Mouse (Mus musculus) hindbrain, embryonic 12.5 days (tissue): ENCODE measurements around the gene Tirap. TPM values are rescaled to one million over a fixed set of nuclear protein-coding genes. Genes with fewer than 3 reads are reported as not detected.
"Not testable (repeated sequence)": the region's sequence is repeated elsewhere in the genome, so short reads cannot be mapped to it uniquely, and the experiment has no call there.

ENCODE experiments used
- ATAC-seq: fragments of 200-750 bp; cut with Nextera tagmentation; 2 replicates; pipeline ENCODE4 v1.8.0; 2017; ENCODE audit warnings: moderate TSS enrichment; ENCODE audit not compliant: low FRiP score
- H3K27ac ChIP-seq: fragments of 300-500 bp; sonication (generic); 2 replicates; pipeline ENCODE4 v1.5.1; 2016; ENCODE audit warnings: mild to moderate bottlenecking
- H3K27me3 ChIP-seq: fragments of 300-500 bp; sonication (generic); 2 replicates; pipeline ENCODE4 v1.6.1; 2016; ENCODE audit warnings: mild to moderate bottlenecking
- H3K36me3 ChIP-seq: fragments of 300-500 bp; sonication (generic); 2 replicates; pipeline ENCODE4 v1.6.1; 2016; ENCODE audit warnings: mild to moderate bottlenecking
- H3K4me1 ChIP-seq: fragments of 300-500 bp; sonication (generic); 2 replicates; pipeline ENCODE4 v1.6.1; 2016
- H3K4me2 ChIP-seq: fragments of 300-500 bp; sonication (generic); replicated peaks from 2 replicates; pipeline ENCODE4 v1.6.1; 2016; ENCODE audit warnings: mild to moderate bottlenecking
- H3K4me3 ChIP-seq: fragments of 300-500 bp; sonication (generic); 2 replicates; pipeline ENCODE4 v1.5.1; 2016; ENCODE audit warnings: mild to moderate bottlenecking
- H3K9ac ChIP-seq: fragments of 300-500 bp; sonication (generic); 2 replicates; pipeline ENCODE4 v1.6.1; 2016; ENCODE audit warnings: mild to moderate bottlenecking, moderate library complexity
- H3K9me3 ChIP-seq: fragments of 300-500 bp; sonication (generic); replicated peaks from 2 replicates; pipeline ENCODE4 v1.6.1; 2016; ENCODE audit warnings: mild to moderate bottlenecking
- WGBS: fragments of 180-500 bp; shearing (Covaris S2); methylation state at CpG from one replicate; pipeline ENCODE4 v1.1.7; 2016; 5-methylcytosine and 5-hydroxymethylcytosine counted together
- polyA plus RNA-seq: library from polyadenylated mRNA; unstranded; fragments of >200 nt; fragmentation: Nextera tagmentation; extraction: Ambion mirVana; gene quantifications from 2 replicates; pipeline ENCODE4 v1.2.1, GENCODE M21; 2016

The Tirap gene
- polyA plus RNA-seq, 1 experiment from 2014 or later, result 11.9 TPM

DNA sequence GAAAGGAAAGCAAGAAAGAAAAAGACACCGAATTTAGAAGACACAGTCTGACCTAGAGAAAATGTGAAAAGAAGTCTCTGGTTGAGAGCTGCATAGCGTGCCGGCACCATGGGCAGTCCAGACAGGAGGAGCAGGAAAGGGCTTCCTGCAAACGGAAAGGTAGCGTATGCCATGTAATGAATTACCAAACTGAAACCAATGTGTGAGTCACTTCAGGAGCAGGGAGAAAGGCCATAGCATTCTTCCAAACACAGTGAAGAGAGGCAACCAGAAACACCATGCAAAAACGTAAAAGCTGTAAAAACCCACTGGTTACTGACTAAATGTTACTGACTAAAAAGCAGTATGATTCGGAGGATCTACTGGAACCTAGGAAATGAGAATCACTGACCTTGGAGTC, 38.4 kb downstream of the Tirap start:
- Histone ChIP-seq H3K9ac (no peak overlapping the region), H3K27me3 (no peaks in the 10 kb centered on the region), H3K36me3 (peaks cover 6% of the 10 kb centered on the region), H3K4me2 (no peak overlapping the region), H3K9me3 (no peaks in the 10 kb centered on the region), H3K27ac (no peak overlapping the region), H3K4me3 (no peak overlapping the region), H3K4me1 (no peaks in the 10 kb centered on the region)
- no peak for ATAC-seq
- 87% methylated on average over 7 of the region's 7 CpGs for WGBS

DNA sequence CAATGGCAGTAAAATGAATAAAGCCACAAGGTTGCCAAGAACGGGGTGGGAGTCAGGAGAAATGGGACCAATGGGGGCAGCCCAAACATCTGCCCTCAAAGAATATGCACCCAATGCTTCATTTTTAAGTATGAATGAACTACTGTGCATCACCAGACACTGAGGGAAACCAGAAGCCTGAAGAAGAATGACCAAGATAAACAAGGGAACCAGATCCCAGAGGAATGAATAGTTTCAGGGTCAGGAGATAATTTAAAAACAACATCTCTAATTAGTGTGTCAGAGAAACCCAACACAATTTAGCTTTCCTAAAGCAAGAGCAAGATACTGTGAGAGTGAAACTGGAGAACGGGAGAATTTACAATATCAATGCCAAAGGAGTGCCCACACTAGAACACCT, 39.4 kb downstream of the Tirap start:
- ATAC-seq, result no peak
- H3K27ac ChIP-seq, result no peak overlapping the region
- H3K9me3 ChIP-seq, result no peaks in the 10 kb centered on the region
- no peaks in the 10 kb centered on the region for H3K27me3 ChIP-seq
- no peak overlapping the region for H3K4me3 ChIP-seq
- H3K36me3 ChIP-seq, result peaks cover 6% of the 10 kb centered on the region
- 76% methylated on average over 2 of the region's 2 CpGs for WGBS
- H3K4me2 ChIP-seq, result no peak overlapping the region
- H3K9ac ChIP-seq, result no peak overlapping the region
- H3K4me1 ChIP-seq, result no peaks in the 10 kb centered on the region

DNA sequence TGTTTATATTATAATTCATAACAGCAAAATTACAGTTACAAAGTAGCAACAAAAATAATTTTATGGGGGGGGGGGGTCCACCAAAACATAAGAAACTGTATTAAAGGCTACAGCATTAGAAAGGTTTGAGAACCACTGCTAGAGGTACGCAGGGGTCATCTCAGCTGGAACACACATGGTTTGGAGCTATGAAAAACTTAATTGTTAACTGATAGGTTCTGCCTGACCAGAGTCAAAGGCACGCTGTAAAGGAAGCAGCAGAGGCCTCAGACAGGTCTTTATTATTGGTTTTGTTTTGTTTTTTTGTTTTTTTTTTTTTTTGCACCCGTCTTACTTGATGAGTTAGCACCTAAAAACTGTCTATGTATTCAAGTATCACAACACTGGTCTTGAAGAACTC, 41.6 kb downstream of the Tirap start:
- WGBS, result 82% methylated on average over 3 of the region's 3 CpGs
- no peak overlapping the region for H3K4me2 ChIP-seq

DNA sequence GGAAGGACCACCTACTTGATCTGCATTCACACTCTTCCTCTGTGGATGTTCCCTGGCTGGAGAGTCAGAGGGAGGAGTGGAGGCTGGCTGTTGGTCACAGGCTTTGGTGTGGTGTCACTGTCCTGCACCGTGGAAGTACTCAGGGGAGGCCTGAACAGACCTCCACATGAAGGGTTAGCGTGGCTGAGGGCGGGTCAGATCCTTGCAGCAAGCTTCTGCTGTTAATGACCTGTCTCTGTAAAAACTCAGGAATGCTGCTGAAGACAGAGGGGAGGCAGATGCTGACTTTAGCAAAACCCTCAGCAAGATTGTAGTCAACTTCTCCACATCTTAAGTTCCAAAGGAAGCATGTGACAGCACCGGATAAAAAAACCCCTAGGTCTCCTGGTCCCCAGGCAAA, 43.2 kb downstream of the Tirap start:
- Histone ChIP-seq H3K4me3 (no peak overlapping the region), H3K9me3 (no peaks in the 10 kb centered on the region), H3K9ac (no peak overlapping the region), H3K4me1 (no peaks in the 10 kb centered on the region), H3K27ac (no peak overlapping the region), H3K27me3 (no peaks in the 10 kb centered on the region), H3K36me3 (no peaks in the 10 kb centered on the region), H3K4me2 (no peak overlapping the region)
- WGBS, result 82% methylated on average over 4 of the region's 4 CpGs
- ATAC-seq, result no peak

More for the DNA sequence above, 41.6 kb downstream of the Tirap start:
- no peaks in the 10 kb centered on the region for H3K27me3 ChIP-seq
- peaks cover 6% of the 10 kb centered on the region for H3K36me3 ChIP-seq
- no peak overlapping the region for H3K9ac ChIP-seq
- H3K4me1 ChIP-seq, result no peaks in the 10 kb centered on the region
- no peaks in the 10 kb centered on the region for H3K9me3 ChIP-seq
- H3K27ac ChIP-seq, result no peak overlapping the region
- no peak for ATAC-seq
- no peak overlapping the region for H3K4me3 ChIP-seq

DNA sequence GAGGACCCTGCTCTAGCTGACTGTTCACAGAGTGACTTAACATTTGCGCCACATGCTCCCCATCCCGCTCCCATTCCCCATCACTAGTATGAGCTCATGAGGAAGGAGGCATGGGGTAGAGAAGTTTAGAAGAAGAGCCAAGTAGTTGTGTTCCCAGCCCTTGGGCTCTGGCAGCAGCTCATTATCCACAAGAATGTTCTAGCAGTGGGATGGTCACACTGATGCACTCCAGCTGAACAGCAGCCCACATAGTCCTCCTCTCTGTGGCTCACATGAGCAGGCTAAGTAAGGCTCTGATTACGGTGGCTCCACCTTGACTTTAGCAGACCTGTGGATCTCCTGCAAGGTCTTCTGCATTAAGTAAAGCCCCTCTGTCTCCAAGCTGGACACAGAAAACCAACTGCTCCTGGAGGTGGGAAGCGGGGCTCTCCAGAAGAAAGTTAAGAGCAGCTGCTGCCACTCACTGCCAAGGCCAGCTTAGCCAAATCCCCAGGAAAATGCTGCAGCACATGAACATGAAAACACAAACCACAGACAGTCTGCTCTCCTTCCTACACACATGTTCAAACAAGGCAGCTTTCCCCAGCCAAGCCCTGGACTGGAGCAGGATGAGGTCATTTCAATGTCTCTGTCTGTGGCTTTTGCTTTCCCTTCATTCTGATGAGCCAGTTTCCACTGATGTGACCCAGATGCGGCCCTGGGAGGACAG, 43.9 kb downstream of the Tirap start:
- H3K27ac ChIP-seq, result no peak overlapping the region
- no peaks in the 10 kb centered on the region for H3K27me3 ChIP-seq
- H3K9ac ChIP-seq, result no peak overlapping the region
- no peak for ATAC-seq
- no peaks in the 10 kb centered on the region for H3K4me1 ChIP-seq
- H3K4me2 ChIP-seq, result no peak overlapping the region
- no peak overlapping the region for H3K4me3 ChIP-seq
- H3K9me3 ChIP-seq, result no peaks in the 10 kb centered on the region
- no peaks in the 10 kb centered on the region for H3K36me3 ChIP-seq
- WGBS, result 89% methylated on average over 5 of the region's 5 CpGs

DNA sequence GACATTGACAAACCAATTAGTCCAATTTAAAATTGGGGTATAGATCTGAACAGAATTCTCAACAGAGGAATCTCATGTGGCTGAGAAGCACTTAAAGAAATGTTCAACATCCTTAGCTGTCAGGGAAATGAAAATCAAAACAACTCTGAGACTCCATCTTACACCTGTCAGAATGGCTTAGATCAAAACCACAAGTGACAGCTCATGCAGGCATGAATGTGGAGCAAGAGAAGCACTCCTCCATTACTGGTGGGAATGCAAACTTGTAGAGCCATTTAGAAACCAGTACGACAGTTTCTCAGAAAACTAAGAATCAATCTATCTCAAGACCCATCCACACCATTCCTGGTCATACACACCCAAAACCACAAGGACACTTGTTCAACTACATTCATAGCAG, 47.2 kb downstream of the Tirap start:
- H3K36me3 ChIP-seq, result no peaks in the 10 kb centered on the region
- ATAC-seq, result no peak
- H3K27ac ChIP-seq, result no peak overlapping the region
- no peak overlapping the region for H3K4me3 ChIP-seq
- 87% methylated on average over 1 of the region's 1 CpGs for WGBS
- H3K27me3 ChIP-seq, result no peaks in the 10 kb centered on the region
- H3K4me2 ChIP-seq, result no peak overlapping the region
- no peaks in the 10 kb centered on the region for H3K4me1 ChIP-seq
- no peaks in the 10 kb centered on the region for H3K9me3 ChIP-seq
- H3K9ac ChIP-seq, result no peak overlapping the region

DNA sequence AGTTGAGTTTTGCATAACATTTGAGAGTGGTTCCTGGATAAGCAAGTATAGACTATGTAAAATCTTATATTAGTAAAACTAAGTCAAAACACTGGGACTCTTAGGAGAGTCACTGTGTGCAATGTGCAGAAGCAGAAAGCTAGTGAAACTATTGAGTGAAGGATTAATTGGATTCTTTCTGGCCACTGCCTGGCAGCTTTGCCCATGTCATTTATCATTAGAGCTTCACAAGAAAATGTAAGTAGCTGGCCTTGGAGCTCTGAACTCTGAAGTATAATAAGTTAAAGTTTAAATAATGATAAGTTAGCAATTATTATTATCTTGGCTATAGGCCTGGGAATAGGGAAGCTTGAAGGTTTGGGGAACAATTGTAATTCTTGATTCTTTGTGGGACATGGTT, 51.3 kb downstream of the Tirap start:
- H3K9me3 ChIP-seq, H3K36me3 ChIP-seq, ATAC-seq: not testable (repeated sequence)

DNA sequence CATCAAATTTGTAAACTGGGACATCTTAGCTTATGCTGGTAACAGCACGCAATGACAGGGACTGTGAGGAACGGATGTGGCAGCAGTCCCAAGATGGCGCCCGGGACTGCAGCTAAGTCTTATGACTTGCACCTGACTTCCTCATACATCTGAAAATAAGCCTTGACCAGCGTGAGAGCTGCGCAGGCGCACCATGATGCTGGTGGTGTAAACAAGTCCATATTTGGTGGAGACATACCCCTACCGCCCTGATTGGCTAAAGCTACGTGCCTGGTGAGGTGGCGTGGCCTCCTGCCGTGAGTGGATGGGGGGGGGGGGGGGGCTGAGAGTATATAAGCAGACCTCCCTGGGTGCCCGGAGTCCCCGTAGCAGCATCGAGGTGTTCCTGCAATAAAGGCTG, 52.8 kb downstream of the Tirap start:
- H3K9me3 ChIP-seq, H3K4me1 ChIP-seq, H3K4me3 ChIP-seq, ATAC-seq, H3K27me3 ChIP-seq, H3K9ac ChIP-seq, H3K4me2 ChIP-seq, H3K36me3 ChIP-seq, H3K27ac ChIP-seq: not testable (repeated sequence)
- 93% methylated on average over 14 of the region's 14 CpGs for WGBS

More for the DNA sequence above, 51.3 kb downstream of the Tirap start:
- H3K27me3 ChIP-seq, H3K4me1 ChIP-seq, H3K9ac ChIP-seq, H3K4me2 ChIP-seq, H3K27ac ChIP-seq, H3K4me3 ChIP-seq: not testable (repeated sequence)

DNA sequence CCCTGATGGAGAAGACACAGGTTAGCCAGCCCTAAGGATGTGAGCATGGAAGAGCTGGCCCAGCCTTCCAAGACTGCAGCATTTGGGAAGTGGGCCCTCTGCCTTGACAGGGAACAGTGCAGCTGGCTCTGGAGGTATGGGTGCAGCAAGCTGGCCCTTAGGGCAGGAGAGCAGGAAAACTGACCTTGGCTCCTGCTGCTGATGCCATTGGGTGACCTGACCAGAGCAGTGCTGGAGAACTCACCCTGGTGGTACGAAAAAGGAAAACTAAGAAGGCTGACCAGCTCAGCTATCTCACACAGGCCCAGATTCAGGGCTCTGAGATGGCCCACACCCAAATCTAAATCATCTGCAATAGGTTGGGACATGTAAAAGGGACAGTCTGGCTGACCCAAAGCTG, 54.3 kb downstream of the Tirap start:
- Histone ChIP-seq H3K4me3 (no peak overlapping the region), H3K4me2 (no peak overlapping the region), H3K4me1 (no peaks in the 10 kb centered on the region; the same call in 1 of the 2 replicates), H3K36me3 (no peaks in the 10 kb centered on the region), H3K9ac (no peak overlapping the region), H3K27ac (no peak overlapping the region), H3K9me3 (no peaks in the 10 kb centered on the region), H3K27me3 (no peaks in the 10 kb centered on the region)
- WGBS, result 93% methylated on average over 1 of the region's 1 CpGs
- no peak for ATAC-seq

DNA sequence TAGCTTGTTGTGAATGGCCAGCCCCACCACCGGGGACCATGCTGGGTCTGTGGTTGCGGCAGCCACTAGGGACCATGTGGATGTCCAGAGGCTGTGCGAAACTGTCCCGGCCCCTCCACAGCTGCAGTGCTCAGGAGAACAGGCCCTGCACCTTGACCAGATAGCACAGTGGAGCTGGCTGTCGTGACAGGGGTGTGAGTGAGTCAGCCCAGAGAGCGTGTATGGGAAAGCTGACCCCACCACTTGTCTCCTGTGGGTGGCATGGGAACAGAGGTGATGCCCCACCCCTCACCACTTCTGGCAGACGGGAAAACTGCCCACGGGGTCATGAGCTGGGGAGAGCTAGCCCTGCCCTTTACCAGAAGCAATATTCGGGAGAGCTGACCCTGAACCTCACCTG, 55.0 kb downstream of the Tirap start:
- no peak overlapping the region for H3K27ac ChIP-seq
- no peak overlapping the region for H3K4me2 ChIP-seq
- H3K9ac ChIP-seq, result no peak overlapping the region
- H3K4me1 ChIP-seq, result no peaks in the 10 kb centered on the region; the same call in 1 of the 2 replicates
- ATAC-seq, result no peak
- H3K9me3 ChIP-seq, result no peaks in the 10 kb centered on the region
- H3K36me3 ChIP-seq, result no peaks in the 10 kb centered on the region
- WGBS, result 88% methylated on average over 9 of the region's 9 CpGs
- H3K27me3 ChIP-seq, result no peaks in the 10 kb centered on the region
- H3K4me3 ChIP-seq, result no peak overlapping the region

DNA sequence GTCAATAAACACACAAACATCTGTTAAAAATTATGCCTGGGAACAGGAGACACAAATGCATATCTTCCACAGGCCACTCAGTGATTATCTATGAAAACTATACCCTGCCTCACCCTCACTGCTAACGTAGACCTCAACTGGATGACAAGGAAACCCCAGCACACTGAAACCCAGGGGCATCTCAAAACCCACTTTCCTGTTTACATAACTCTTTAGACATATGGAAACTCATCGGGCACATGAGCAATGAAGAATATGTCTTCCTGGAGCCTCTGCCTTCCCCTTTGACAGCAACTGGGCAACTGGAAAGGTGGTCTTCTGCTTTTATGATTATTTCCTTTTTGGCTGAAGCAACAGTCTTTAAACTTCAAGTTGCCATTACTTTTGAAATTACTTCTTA, 57.9 kb downstream of the Tirap start:
- no peak for ATAC-seq
- Histone ChIP-seq H3K4me1 (no peaks in the 10 kb centered on the region; the same call in 1 of the 2 replicates), H3K9ac (no peak overlapping the region), H3K27ac (no peak overlapping the region), H3K9me3 (no peaks in the 10 kb centered on the region), H3K4me2 (no peak overlapping the region), H3K36me3 (no peaks in the 10 kb centered on the region), H3K4me3 (no peak overlapping the region), H3K27me3 (no peaks in the 10 kb centered on the region)
- WGBS, result 81% methylated on average over 2 of the region's 2 CpGs

DNA sequence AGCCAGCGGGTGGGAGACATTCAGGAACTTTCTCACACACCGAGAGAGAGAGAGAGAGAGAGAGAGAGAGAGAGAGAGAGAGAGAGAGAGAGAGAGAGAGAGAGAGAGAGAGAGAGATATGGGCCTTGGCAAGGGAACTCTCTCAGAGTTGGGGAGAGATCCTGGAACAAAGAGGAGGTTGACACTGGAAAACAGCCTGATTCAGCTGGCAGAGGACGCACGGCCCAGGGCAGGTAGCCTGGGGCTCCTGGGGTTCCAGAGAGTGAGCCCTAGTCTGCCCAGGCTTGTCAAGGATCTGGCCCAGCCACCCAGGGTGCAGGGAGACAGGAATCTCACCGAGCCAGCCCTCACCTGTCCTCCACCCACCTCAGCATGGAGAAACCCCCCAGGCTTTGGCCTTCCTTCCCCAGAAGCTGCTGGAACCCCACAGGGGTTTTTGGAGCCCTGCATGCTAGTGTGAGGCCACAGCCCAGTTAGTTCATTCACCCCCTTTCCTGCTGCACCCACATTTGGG, 60.8 kb downstream of the Tirap start:
- no peaks in the 10 kb centered on the region for H3K27me3 ChIP-seq
- no peak overlapping the region for H3K27ac ChIP-seq
- H3K9me3 ChIP-seq, result no peaks in the 10 kb centered on the region
- no peaks in the 10 kb centered on the region; the same call in 1 of the 2 replicates for H3K4me1 ChIP-seq
- no peaks in the 10 kb centered on the region for H3K36me3 ChIP-seq
- no peak overlapping the region for H3K9ac ChIP-seq
- ATAC-seq, result no peak
- 73% methylated on average over 5 of the region's 5 CpGs for WGBS
- H3K4me3 ChIP-seq, result no peak overlapping the region
- H3K4me2 ChIP-seq, result no peak overlapping the region

DNA sequence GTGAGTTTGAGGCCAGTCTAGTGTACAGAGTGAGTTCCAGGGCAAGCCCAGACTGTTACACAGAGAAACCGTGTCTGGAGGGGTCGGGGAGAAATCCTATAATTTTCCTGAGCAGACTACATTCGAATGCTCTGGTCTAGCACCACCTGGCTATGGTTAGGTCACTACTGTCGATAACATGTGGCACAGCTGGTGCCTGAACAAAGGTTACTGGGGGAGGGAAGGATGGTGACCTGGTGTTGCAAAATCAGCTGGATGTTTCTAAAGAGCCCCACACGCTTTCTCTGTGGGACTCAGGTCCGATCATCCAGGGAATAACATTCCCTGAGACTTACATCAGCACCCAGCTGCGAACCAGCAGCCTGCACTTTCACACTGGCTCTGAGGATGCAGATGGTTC, 62.1 kb downstream of the Tirap start:
- Histone ChIP-seq H3K4me3 (no peak overlapping the region), H3K36me3 (no peaks in the 10 kb centered on the region), H3K27ac (no peak overlapping the region), H3K4me2 (no peak overlapping the region), H3K9me3 (no peaks in the 10 kb centered on the region), H3K4me1 (no peaks in the 10 kb centered on the region; the same call in 1 of the 2 replicates), H3K27me3 (no peaks in the 10 kb centered on the region), H3K9ac (no peak overlapping the region)
- WGBS, result 79% methylated on average over 7 of the region's 7 CpGs
- no peak for ATAC-seq
